Mouse (Mus musculus) layer of hippocampus, adult 6 months (tissue): ENCODE results near the gene Ina. TPM values are rescaled to one million over a fixed set of nuclear protein-coding genes. Genes with fewer than 3 reads are reported as not detected.

Source experiments
- long read RNA-seq, 2 experiments: library from polyadenylated mRNA; unstranded; transcript quantifications; one replicate each; pipeline ENCODE4 v2.0.0; 2019 to 2020
- polyA plus RNA-seq: library from polyadenylated mRNA; unstranded; fragments of <200 nt; fragmentation: Nextera tagmentation; gene quantifications from 2 replicates; pipeline ENCODE4 v1.2.3, GENCODE M21; 2021

Gene Ina
- polyA plus RNA-seq, result 65.0 and 74.4 TPM in 2 replicates
- long read RNA-seq, experiment 1, transcript Ina-201 (3 exons, 3,240 nt), result major isoform, 196 of 223 reads
- long read RNA-seq, experiment 1, partial matches to known transcripts, result 3 of 223 reads
- long read RNA-seq, experiment 1, other reads (novel, unspliced or antisense), result 24 of 223 reads
- long read RNA-seq, experiment 2, transcript Ina-201 (3 exons, 3,240 nt), result major isoform, 999 of 1,027 reads
- long read RNA-seq, experiment 2, partial matches to known transcripts, result 18 of 1,027 reads
- long read RNA-seq, experiment 2, other reads (novel, unspliced or antisense), result 10 of 1,027 reads

DNA sequence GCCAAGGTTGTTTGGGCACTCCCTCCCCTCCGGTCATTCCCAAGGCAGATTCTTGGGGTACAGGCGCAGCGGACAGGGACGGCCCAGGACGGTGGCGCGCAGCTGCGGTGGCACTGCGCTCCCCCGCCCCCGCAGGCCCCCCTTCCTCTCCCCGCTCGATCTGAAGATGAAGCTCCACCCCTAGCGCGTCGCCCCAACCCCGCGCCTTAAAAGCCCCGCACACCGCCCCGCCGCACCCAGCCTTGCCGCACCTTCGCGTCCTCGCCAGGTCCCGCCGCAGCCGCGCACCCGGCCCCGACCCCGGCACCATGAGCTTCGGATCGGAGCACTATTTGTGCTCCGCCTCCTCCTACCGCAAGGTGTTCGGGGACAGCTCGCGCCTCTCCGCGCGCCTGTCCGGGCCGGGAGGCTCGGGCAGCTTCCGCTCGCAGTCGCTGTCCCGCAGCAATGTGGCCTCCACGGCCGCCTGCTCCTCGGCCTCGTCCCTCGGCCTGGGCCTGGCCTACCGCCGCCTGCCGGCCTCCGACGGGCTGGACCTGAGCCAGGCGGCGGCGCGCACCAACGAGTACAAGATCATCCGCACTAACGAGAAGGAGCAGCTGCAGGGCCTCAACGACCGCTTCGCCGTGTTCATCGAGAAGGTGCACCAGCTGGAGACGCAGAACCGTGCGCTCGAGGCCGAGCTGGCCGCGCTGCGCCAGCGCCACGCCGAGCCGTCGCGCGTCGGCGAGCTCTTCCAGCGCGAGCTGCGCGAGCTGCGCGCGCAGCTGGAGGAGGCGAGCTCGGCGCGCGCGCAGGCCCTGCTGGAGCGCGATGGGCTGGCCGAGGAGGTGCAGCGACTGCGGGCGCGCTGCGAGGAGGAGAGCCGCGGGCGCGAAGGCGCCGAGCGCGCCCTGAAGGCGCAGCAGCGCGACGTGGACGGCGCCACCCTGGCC is at the start of gene Ina, which contains the start of gene Nt5c2:
TSS of gene Ina (plus strand) at position 252 of the 935 bp plus-strand sequence.
TSS of gene Nt5c2 (minus strand) at position 707 of the 935 bp plus-strand sequence.

DNA sequence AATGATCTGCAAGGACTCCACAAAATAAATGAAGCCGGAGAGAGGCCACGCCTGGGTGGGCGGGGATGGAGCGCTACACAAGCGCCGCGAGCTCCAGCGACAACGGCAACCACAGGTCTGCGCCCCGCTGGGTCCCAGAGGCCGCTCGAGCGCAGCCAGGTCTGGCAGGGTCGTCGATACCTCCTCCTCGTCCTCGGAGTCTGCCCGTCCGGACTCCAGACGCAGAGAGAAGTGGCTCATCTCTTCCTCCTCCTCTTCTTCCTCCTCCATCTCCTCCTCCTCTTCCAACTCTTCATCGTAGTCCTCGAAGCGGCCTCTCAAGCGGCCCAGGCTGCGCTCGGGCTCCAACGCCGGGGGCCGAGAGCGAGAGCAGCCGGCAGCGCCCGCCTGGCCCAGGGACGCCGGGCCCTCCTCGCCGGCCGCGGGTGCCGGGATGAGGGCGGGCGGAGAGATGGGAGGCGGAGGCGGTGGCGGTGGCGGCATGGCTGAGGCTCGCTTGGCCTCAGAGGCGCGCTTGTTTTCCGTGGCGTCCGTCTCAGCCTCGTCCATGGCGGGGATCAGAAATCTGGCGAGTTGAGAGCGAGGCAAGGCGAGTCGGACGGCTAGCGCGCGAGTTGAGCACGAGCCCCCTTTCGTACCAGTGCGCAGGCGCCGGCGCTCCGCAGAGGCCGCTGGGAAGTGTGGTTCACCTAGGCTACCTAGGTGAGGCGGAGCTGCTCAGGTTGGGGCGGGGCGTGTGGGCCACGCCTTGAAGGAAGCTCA is 36.0 kb downstream of the Ina start, which contains the start of gene Pcgf6:
TSS of gene Pcgf6 (minus strand) at position 636 of the 762 bp plus-strand sequence.

DNA sequence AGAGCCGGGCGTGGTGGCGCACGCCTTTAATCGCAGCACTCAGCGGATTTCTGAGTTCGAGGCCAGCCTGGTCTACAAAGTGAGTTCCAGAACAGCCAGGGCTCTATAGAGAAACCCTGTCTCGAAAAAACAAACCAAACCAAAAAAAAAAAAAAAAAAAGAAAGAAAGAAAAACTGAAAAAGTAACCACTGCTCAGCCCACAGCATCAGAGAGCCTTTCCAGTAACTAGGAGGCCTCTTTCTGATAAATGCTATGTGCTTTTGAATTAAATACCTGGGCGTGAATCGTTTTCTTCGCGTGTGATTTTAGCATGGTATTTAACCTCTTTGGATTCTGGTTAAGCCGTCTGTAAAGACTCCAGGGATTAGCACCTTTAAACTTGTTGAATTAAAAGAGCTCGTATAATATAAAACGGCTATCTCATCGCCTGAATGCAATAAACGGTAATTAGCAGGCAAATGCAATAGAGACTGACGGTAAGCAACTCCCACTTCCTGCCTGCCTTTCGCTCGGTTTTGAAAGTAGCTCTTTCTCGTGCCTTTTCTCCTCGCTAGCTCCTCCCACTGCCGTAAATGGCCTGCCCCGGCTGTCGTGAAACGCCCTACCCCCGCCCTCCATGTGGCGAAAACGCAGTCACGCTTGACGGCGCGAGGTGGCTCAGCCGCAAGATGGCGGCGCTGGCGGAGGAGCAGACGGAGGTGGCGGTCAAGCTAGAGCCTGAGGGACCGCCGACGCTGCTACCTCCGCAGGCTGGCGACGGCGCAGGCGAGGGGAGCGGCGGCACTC is 52.8 kb downstream of the Ina start, which contains the start of gene Taf5:
TSS of gene Taf5 (plus strand) at position 651 of the 787 bp plus-strand sequence.

Other genes with a start within 250 kb of the Ina start
- gene Nt5c2, start 455 bp downstream of the Ina start, polyA plus RNA-seq, result 26.3 and 30.8 TPM in 2 replicates
- 5.6 and 6.0 TPM in 2 replicates for gene Pcgf6, start 36.2 kb downstream of the Ina start, polyA plus RNA-seq
- gene Taf5, start 53.0 kb downstream of the Ina start, polyA plus RNA-seq, result 0.68 and 0.70 TPM in 2 replicates
- 3,663 and 4,239 TPM in 2 replicates for gene Usmg5, start 75.9 kb downstream of the Ina start, polyA plus RNA-seq
- gene Pdcd11, start 76.1 kb downstream of the Ina start, polyA plus RNA-seq, result 2.7 TPM in 2 replicates
- 3.6 and 4.6 TPM in 2 replicates for gene Calhm2, start 123.6 kb downstream of the Ina start, polyA plus RNA-seq
- gene Calhm1, start 129.6 kb downstream of the Ina start, polyA plus RNA-seq, result not detected in 2 replicates
- gene Calhm3, start 143.1 kb downstream of the Ina start, polyA plus RNA-seq, result 0.18 TPM in 1 of 2 replicates, not detected in the other
- 33.6 and 34.5 TPM in 2 replicates for gene Neurl1a, start 164.1 kb downstream of the Ina start, polyA plus RNA-seq